Mouse (Mus musculus): ENCODE results near the gene Aknad1. TPM values are rescaled to one million over a fixed set of nuclear protein-coding genes. Genes with fewer than 3 reads are reported as not detected.
A peak's percentile ranks its signal among the peaks of the same experiment; 100 is the strongest.

Aknad1 gene
- total RNA-seq, 2 experiments from 2014 or later = 0.09 TPM; not detected in 1

DNA sequence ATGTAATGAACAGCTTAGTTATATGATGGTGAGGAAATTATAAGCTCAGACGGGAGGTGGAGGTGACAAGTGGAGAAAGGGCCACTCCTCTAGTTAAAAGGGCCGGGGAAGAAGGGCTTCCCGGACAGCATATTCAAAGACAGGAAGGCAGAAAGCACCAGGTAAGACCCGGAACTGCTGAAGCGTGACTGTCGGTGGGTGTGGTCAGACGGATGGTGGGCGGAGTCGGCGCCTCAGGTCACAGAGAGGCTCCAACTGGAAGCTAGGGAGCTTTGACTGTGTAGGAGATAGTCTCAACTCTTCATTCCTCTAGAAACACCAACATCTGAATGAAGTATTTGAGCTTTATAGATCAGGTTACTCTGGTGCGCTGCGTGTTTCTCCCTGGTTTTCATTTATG lies 9.1 kb upstream of the Aknad1 start:
- intact Hi-C loops (cut with DNase I) = no loop called here
- DNase-seq (ENCODE audit: low spot score in 2 of 2) = no peak

DNA sequence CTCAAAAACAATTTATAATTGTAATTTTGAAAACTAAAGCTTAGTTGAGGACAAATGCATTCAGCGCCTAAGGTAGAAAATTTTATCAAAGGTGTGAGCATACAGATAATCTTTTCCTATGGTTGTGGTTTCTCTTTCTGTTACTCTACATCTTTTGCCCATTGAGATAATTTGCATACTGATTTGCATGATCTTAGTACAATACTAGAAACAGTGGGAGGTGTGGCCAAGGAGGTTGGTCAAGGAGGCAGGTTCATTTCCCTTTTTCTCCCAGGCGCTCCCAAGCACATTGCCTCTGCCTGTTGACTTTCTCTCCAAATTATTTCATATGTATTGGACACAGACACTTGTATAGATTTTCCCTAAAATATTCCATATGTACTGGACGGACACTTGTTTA lies 1.7 kb upstream of the Aknad1 start:
- intact Hi-C loops (cut with DNase I) = no loop called here
- DNase-seq (ENCODE audit: low spot score in 2 of 2) = no peak

GRCm38 (mm10) chr3:108744060-108744459 lies 4.6 kb downstream of the Aknad1 start:
- no peak for DNase-seq (ENCODE audit: low spot score in 2 of 2)
- intact Hi-C loops (cut with DNase I) = no loop called here

- DNase-seq (ENCODE audit: low spot score in 2 of 2) = no peak
- intact Hi-C loops (cut with DNase I) = no loop called here
Measured at GRCm38 (mm10) chr3:108751061-108751460, 11.6 kb downstream of the Aknad1 start.

DNA sequence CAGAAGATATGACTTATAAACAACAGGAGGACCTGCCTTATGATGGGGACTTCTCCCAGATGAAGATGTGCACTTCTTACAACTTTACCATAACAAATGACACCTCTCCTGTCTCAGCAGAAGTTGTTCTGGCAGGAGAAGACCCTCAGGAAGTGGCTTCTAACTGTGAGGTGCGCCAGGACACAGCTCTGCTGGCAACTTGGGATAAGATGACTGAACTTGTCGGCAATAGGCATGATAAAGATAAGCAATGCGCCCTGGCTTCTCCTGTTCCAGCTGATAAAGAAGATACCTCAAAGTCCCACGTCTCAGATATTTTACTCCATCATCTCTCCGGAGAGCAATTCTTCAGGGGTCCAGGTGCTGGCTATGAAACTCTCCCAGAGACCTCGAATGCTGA lies 12.2 kb downstream of the Aknad1 start:
- intact Hi-C loops (cut with DNase I) = no loop called here
- DNase-seq (ENCODE audit: low spot score in 2 of 2) = no peak

DNA sequence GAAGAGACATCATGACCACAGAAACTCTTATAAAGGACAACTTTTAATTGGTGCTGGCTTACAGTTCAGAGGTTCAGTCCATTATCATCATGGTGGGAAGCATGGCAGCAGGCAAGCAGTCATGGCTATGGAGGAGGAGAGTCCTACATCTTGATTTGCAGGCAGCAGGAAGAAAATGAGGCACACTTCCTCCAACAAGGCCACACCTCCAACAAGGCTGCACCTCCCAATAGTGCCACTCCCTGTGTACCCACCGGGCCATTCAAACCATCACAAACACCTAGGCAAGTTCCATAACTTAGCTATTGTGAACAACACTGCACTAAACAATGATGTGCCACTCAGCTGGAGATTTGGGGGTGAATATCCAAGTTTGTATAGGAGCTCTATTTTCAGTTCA lies 15.1 kb downstream of the Aknad1 start:
- intact Hi-C loops (cut with DNase I) = no loop called here

DNA sequence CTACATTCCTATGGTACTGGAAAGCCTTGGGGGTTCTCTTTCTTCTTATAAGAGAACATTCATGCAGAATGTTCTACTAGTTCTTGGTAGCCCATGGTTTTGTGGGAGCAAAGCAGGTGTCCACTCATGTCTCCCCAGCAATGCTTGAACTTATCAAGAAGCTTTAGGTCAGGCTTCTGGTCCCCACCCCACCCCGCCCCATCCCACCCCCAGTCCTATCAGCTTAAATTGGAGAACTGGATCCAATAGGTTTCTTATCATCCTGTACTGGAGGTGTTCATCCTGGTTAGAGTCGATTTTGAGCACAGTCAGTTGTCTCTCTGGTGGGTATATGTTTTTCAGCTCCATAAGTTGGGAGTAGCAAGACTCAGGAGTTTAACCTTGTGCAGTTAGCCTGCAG lies 16.1 kb downstream of the Aknad1 start:
- DNase-seq (ENCODE audit: low spot score in 2 of 2) = no peak
- intact Hi-C loops (cut with DNase I) = no loop called here

More for the DNA sequence above, 15.1 kb downstream of the Aknad1 start:
- DNase-seq (ENCODE audit: low spot score in 2 of 2) = no peak

GRCm38 (mm10) chr3:108756131-108756530 lies 16.7 kb downstream of the Aknad1 start:
- intact Hi-C loops (cut with DNase I) = no loop called here

GRCm38 (mm10) chr3:108757570-108757969 lies 18.1 kb downstream of the Aknad1 start:
- DNase-seq (ENCODE audit: low spot score in 2 of 2) = no peak
- intact Hi-C loops (cut with DNase I) = no loop called here

More at GRCm38 (mm10) chr3:108756131-108756530, 16.7 kb downstream of the Aknad1 start:
- no peak for DNase-seq (ENCODE audit: low spot score in 2 of 2)

- DNase-seq (ENCODE audit: low spot score in 2 of 2) = peak in 1 of 2 experiments; percentile 21
- intact Hi-C loops (cut with DNase I) = no loop called here
Measured at GRCm38 (mm10) chr3:108759566-108760420, 20.3 kb downstream of the Aknad1 start.

DNA sequence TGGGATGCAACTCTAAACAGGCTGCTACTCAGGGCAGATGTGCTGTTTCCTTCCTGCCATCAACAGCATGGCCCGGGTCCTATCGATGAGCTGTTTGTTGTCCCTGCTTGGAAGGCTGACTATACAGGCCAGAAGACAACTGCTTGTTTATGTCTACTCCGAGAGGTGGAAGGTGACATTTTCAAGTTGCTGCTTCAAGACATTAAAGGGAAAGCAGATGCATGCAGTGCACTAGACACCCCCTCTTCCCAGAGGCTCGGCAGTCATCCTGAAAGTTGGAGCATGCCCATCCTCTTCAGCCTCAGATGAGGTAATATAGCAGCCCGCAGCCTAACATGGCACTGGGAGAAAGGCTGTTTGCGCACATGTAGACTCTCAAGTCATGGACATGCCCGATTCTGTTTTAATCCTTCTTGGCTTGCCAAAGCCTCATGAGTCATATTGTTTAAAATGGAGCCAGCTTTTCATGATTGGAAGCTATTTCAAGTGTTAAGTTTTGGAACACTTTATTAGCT lies 23.2 kb downstream of the Aknad1 start:
- intact Hi-C loops (cut with DNase I) = no loop called here

GRCm38 (mm10) chr3:108763691-108764090 lies 24.2 kb downstream of the Aknad1 start:
- DNase-seq (ENCODE audit: low spot score in 2 of 2) = no peak
- intact Hi-C loops (cut with DNase I) = no loop called here

More for the DNA sequence above, 23.2 kb downstream of the Aknad1 start:
- DNase-seq (ENCODE audit: low spot score in 2 of 2) = peak in 1 of 2 experiments; percentile 74

GRCm38 (mm10) chr3:108764976-108765375 lies 25.5 kb downstream of the Aknad1 start:
- intact Hi-C loops (cut with DNase I) = no loop called here
- no peak for DNase-seq (ENCODE audit: low spot score in 2 of 2)

- intact Hi-C loops (cut with DNase I) = no loop called here
- no peak for DNase-seq (ENCODE audit: low spot score in 2 of 2)
Measured at GRCm38 (mm10) chr3:108765476-108765875, 26.0 kb downstream of the Aknad1 start.

DNA sequence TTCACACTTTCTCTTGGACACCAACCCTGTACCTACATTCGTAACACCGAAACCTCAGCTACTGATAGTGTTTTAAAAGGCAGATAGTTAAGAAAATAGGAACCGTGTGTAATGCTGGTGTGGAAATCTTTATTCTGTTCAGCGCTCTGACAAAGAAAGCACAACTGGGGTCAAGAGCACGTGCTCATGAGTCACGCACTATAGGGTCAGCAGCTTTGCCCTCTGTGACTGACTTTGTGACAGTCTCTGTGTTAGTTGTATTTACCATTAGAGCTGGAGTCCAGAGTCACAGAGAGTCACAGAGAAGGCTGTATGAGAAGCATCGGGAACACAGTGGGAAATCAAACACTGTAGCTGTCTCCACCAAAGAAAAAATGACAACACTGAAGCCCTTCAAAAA lies 27.5 kb downstream of the Aknad1 start:
- no peak for DNase-seq (ENCODE audit: low spot score in 2 of 2)
- intact Hi-C loops (cut with DNase I) = no loop called here

DNA sequence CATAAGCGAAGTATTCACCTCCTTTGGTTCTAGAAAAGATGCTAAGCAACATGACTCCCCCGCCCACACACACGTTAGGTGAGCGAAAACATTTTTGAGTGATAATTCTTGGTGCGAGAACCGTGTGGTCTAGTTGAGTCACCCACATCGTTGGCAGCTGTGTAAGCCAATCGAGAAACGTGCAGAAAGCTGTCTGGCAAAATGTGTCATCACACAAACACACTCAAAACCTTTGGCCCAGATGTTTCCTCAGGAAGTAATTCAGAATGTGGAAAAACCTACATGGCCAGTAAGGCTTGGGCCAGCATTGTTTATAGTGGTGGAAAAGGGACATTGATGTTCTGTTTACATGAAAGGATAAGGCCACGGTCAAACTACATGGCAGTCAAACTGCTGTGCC lies 28.0 kb downstream of the Aknad1 start:
- intact Hi-C loops (cut with DNase I) = no loop called here
- no peak for DNase-seq (ENCODE audit: low spot score in 2 of 2)

DNA sequence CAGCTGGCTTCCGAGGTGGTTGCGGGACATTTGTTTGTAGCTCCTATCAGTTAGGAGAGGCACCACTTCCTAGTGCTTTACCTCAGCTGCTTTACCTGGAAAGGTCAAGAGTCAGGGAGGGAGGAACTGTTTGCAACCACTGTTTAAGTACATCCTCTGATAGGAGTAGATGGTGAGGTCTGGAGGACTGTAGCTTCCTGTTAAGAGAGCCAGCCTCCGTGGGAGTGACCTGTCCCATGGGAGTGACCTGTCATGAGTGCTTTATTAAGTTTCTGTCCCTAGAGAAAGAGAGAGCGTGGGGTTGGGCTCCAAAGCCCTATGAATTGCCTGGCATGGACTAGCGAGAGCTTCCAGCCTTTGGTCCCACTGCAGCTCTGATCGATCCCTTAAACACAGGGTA lies 30.1 kb downstream of the Aknad1 start:
- intact Hi-C loops (cut with DNase I) = no loop called here
- no peak for DNase-seq (ENCODE audit: low spot score in 2 of 2)

GRCm38 (mm10) chr3:108770725-108771368 lies 31.4 kb downstream of the Aknad1 start:
- intact Hi-C loops (cut with DNase I) = loop anchor here (2.0 kb wide), 2 partner anchors 48 to 70 kb away; partner anchors contain the start of gene Gpsm2
- DNase-seq (ENCODE audit: low spot score in 2 of 2) = peak; percentile 81 to 86

DNA sequence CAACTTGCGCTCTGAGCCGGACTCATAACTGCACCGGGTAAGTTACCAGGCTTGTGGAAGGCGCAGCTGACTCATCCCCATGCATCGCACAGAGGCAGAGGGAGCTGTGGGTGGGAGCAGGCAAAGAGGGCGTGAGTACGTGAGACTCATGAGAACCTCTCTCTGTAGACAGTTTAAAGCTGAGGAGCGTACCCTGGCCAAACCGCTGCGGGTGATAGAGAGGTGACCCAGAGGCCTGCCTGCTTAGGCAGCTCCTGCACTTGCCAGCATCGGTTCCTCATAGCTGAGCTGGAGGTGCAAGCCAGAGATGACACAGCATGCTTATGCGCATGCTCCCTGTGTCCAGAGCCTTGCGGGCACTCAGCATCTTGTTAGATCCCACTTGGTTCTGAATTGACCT lies 32.8 kb downstream of the Aknad1 start:
- intact Hi-C loops (cut with DNase I) = no loop called here
- peak in 1 of 2 experiments; percentile 48 for DNase-seq (ENCODE audit: low spot score in 2 of 2)

DNA sequence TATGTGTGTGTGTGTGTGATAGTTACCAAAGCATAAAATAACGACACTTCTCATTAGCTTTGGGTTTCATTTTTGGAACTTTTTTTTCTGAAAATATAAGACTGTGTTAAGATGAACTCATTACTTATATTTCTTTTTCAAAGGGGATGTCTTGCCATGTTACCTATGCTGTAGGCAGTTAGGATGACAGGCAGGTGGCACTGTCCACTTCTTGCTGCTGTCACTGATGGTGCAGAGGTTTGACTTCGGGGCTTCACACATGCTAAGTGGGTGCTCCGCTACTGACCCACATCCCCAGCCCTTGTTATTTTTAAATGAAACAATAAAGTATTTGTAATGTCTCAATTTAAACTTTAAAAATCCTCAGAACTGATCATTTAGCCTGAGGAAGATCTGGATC lies 33.4 kb downstream of the Aknad1 start:
- intact Hi-C loops (cut with DNase I) = no loop called here
- DNase-seq (ENCODE audit: low spot score in 2 of 2) = no peak
